Mouse (Mus musculus): Measurements from ENCODE around the gene Prrt3.

Gene Prrt3

DNA sequence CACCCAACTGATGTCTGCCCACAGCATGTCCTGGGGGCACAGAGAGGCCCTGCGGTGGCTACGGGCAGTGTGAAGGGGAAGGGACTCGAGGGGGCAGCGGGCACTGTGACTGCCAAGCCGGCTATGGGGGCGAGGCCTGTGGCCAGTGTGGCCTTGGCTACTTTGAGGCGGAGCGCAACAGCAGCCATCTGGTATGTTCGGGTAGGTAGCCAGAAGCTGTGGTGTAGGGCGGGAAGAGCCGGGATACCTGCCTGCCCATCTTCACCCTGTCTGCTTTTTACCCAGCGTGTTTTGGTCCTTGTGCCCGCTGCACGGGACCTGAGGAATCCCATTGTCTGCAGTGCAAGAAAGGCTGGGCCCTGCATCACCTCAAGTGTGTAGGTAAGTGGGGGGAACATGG lies 12.3 kb downstream of the Prrt3 start:
- no peak for DNase-seq (ENCODE audit: low spot score)

DNA sequence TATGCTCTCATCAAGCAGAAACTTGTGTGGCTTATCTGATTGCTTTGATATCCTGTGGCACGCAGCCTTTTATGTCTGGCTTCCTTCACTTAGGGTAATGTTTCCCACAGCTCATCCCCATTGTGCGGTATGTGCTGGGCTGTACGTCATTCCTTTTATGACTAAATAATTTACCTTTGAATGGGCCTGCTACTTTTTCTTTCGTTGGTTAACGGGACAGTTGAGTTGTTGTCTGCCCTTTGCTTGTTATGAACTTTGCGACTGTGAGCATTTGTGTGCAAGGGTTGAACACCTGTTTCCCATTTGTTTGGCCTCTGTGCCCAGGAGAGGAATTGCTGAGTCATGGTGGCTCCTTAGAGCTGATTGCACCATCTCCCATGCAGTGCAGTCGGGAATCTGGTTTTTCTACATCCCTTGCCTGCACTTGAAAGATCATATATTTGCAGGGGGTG lies 14.6 kb downstream of the Prrt3 start:
- DNase-seq (ENCODE audit: low spot score), result no peak

GRCm38 (mm10) chr6:113483729-113484128 lies 18.0 kb downstream of the Prrt3 start:
- DNase-seq (ENCODE audit: low spot score), result no peak

- DNase-seq (ENCODE audit: low spot score), result peak; percentile 79
These were observed 18.6 kb downstream of the Prrt3 start, which contains the start of gene Creld1 for GRCm38 (mm10) chr6:113483100-113483615. TSS of gene Creld1 (plus strand) at chr6:113483297.

DNA sequence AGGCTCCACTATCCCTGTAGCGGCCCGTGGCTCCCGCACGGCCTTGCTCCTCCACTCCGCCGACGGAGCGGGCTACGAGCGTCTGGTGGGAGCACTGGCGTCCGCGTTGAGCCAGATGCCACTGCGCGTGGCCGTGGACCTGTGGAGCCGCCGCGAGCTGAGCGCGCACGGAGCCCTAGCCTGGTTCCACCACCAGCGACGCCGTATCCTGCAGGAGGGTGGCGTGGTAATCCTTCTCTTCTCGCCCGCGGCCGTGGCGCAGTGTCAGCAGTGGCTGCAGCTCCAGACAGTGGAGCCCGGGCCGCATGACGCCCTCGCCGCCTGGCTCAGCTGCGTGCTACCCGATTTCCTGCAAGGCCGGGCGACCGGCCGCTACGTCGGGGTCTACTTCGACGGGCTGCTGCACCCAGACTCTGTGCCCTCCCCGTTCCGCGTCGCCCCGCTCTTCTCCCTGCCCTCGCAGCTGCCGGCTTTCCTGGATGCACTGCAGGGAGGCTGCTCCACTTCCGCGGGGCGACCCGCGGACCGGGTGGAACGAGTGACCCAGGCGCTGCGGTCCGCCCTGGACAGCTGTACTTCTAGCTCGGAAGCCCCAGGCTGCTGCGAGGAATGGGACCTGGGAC lies 19.1 kb downstream of the Prrt3 start:
- no peak for DNase-seq (ENCODE audit: low spot score)

DNA sequence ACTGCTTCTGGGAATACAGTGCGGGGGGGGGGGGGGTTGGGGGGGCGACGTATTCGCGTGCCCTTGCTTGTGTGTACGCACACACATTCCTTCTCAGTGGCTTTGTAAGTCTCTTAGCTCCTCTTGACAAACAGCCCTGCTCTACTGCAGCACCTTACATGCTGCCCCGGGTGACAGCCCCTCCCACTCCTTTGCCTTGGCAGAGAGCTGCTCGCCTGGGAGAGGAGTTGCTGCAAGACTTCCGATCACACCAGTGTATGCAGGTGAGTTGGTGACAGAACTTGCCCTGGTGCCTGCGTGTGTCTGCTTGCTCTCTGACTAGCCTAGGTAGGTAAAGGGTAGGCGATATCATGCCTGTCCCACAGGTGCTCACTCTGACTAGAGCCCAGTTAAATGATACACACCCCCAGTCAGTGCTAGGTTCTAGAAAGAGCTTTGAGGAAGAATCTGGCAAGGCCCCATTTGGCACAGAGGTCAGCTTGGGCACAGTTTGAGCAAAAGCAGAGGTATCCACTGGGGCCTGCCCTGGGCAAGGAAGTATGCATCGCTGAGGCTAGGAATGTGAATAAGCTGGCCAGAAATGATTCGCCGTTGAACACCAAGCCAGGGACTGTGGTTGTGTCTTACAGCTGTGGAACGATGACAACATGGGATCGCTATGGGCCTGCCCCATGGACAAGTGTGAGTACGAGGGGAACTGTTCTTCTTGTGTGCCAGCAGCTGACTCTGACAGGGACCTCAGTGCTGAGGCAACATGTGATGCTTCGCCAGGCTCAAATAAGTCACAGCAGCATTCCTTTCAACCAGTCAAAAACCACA lies 21.0 kb downstream of the Prrt3 start:
- no peak for DNase-seq (ENCODE audit: low spot score)

GRCm38 (mm10) chr6:113478906-113479305 lies 22.8 kb downstream of the Prrt3 start:
- no peak for DNase-seq (ENCODE audit: low spot score)

- DNase-seq (ENCODE audit: low spot score), result no peak
These were observed 24.4 kb downstream of the Prrt3 start for GRCm38 (mm10) chr6:113477353-113477752.

DNA sequence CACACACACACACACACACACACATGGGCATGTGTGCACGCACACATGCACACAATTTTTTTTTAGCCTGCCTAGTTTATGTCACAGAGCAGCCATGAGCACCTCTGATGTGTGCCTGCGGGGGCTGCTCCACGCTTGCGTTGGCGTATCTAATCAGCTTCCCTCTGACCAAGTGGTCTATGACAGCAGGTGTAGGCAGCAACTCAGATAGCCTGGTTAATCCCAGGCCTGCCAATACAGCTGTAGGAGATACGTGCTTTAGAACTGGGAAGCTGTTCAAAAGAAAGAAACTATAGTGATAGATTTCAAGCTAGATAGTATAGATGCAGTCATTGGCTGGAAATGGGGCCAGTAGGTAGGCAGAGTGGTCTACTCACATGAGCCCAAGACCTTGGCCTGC lies 28.0 kb downstream of the Prrt3 start:
- no peak for DNase-seq (ENCODE audit: low spot score)

- DNase-seq (ENCODE audit: low spot score), result no peak
These were observed 28.5 kb downstream of the Prrt3 start for GRCm38 (mm10) chr6:113473246-113473645.

- DNase-seq (ENCODE audit: low spot score), result no peak
These were observed 29.7 kb downstream of the Prrt3 start for GRCm38 (mm10) chr6:113472061-113472460.

GRCm38 (mm10) chr6:113471297-113471936 lies 30.3 kb downstream of the Prrt3 start, which contains the start of gene Il17rc:
TSS of gene Il17rc (plus strand) at chr6:113471427.
- DNase-seq (ENCODE audit: low spot score), result no peak

DNA sequence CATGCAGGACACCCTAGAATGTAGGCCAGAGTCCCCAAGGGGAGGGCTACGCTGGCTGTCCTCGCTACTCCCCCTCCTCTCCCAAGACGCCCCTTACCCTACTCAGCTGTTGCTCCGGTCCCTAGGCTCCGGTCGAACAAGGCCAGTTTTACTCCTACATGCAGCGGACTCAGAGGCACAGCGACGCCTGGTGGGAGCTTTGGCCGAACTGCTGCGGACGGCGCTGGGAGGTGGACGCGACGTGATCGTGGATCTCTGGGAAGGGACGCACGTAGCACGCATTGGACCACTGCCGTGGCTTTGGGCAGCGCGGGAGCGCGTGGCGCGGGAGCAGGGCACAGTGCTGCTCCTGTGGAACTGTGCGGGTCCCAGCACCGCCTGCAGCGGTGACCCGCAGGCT lies 32.3 kb downstream of the Prrt3 start:
- no peak for DNase-seq (ENCODE audit: low spot score)

- DNase-seq (ENCODE audit: low spot score), result peak; percentile 55
These were observed 32.7 kb downstream of the Prrt3 start for GRCm38 (mm10) chr6:113469021-113469420.

DNA sequence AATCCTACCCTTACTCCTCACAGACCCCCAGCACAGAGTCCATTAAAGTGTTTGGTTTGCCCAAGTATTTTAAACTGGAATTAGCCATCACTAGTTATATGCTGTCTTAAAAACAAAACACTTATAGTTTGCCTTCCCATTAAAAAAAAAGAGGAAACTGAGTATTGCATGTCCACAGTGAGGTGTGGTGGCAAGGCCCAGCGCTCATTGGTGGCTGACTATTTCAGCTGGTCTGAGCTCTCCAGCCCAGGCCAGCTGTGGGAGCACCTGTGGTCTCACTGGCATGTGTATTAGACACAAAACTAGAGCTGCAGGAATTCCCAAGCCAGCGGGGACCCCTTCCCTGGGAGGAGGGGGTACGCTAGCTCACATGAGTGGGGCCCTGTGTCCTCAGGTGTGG lies 33.2 kb downstream of the Prrt3 start:
- no peak for DNase-seq (ENCODE audit: low spot score)

DNA sequence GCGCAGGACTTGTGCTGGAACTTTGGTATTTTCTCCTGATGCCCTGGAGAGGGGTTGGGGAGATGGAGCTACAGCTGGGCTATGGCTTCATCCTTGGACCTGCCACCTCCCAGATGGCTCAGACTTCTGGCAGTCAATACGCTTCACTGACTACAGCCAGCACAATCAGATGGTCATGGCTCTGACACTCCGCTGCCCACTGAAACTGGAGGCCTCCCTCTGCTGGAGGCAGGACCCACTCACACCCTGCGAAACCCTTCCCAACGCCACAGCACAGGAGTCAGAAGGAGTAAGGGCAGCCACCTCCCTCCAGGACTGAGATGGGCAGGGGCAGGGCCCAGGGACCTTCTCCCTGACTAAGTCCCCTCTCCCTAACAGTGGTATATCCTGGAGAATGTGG lies 36.1 kb downstream of the Prrt3 start:
- DNase-seq (ENCODE audit: low spot score), result no peak

DNA sequence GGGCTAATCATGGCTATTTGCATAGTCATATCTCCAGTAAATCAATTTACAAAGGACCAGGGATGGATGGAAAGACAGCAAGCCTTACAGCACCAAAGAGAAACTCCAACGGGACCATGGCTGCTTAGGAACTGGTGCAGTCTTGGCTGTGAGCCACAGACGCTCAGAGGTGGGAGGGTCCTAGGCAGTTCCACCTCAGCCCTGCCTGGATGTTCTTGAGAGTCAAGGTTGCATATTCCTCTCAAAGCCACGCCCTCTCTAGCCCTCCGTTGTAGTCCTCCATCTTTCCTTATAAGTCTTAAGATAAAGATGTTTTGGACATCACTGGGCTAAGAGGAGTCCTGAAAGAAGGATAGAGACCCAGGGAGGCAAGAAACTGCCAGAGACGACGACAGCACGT lies 37.7 kb downstream of the Prrt3 start:
- DNase-seq (ENCODE audit: low spot score), result no peak

- no peak for DNase-seq (ENCODE audit: low spot score)
These were observed 43.1 kb downstream of the Prrt3 start for GRCm38 (mm10) chr6:113458635-113459034.

DNA sequence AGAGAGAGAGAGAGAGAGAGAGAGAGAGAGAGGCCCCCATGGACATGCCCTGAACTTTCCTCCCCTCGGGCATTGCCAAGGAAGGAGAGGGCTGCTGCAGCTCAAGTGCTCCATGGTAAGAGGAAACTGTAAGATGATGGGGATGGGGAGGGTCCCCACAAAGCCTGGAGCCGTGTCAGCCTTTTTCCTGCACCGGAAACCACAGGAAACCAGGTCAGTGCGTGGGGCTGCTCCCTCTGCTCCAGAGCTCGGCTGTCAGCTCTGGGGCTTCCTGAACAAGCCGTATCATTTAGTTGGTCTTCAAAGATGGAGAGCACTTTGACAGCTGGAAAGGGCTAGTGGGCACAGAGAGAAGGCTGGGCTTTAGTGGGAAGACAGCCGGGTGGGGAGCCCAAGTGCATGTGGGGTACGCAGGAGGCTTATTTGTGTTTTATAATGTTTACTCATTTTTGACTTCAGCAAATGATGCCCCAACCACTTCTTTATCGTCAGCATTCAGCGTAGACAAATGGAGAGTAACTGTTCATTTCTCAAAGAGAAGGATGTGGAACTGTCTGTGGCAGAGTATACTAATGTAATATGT lies 43.7 kb downstream of the Prrt3 start, which contains the start of gene Il17re:
Gene Il17re, plus strand, starts transcription at position 533 of the 583 bp plus-strand sequence.
- no peak for DNase-seq (ENCODE audit: low spot score)

- DNase-seq (ENCODE audit: low spot score), result no peak
These were observed 46.7 kb downstream of the Prrt3 start for GRCm38 (mm10) chr6:113455007-113455406.

DNA sequence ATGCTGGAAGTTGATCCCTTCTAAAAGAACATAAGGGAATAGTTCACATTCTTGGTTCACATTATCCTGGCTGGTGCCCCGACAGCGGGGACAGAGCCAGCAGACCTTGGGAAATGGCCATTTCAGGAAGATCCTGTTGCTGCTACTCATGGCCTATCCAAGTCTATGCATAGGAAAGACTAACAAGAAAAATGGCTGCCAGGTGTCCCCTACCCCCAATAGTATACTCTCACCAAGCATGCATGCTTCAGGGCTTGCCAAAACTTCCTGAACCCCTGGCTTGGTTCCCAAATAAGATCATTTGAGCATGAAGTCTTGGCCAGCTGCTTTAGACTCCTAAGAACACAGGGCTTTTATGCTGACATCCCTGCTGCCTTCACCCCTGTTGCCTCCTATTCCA lies 49.9 kb downstream of the Prrt3 start:
- no peak for DNase-seq (ENCODE audit: low spot score)

DNA sequence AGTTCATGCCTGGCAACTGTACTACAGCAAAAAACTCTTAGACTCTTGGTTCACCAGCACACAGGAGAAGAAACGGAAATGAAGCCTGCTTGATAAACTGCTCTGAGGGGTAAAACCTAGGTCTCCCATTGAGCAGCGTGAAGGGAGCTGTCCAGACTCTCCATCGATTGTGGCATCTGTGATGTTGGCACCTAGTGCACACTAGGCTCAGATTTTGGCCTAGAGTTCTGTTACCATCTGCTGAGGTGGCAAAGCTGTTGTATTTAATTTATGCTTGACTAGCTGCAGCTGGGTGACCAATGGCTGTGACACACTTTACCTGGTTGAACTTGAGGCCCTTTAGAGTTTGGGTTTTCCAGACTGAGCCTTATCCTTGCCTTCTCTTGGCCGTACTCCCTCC lies 54.1 kb downstream of the Prrt3 start:
- no peak for DNase-seq (ENCODE audit: low spot score)
